Mouse (Mus musculus) erythroblast, embryonic 14.5 days (primary cell): ENCODE measurements around the gene Cep95.

Experiments used
- GATA1 ChIP-seq: IDR thresholded peaks from 2 replicates; pipeline ENCODE4 v1.6.1; 2012; ENCODE audit warnings: low read length, inconsistent platforms, mixed read lengths
- TAL1 ChIP-seq: IDR thresholded peaks from 3 replicates; pipeline ENCODE4 v1.6.1; 2012; ENCODE audit warnings: low read length, inconsistent platforms, mixed read lengths

DNA sequence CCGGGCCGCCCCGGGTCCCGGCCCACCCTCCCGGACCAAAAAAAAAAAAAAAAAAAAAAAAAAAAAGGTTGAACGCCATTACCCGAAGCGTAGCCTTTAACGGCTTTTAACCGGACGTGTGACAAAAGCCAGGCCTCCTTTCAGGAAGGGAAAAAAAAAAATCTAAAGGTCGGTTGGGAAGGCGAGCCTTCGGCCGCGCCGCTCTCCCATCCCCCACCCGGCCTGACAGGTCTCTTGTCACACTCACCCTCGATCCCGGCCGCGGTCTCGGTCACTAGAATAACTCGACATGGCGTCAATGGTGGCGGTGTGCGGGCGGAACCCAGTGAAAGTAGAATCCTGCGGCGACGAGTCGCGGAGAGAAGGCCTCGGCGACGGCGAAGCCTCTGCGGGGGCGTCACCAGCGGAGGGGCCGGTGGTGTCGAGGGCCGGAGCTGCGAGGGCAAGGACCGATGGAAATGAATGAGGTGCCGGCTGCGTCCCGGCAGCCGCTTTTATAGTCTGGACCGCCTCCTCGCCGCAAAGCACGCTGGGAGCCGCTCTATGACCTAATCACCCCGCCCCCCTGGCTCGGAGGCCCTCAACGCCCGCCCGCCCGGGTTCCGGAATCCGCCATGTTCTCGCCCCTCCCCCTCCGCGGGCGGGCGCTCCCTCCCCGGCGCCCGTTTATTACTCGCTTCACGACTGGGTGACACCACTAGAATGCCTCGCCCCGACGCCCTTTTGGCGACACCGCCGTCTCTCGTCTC, 852 bp upstream of the Cep95 start:
- TF ChIP-seq TAL1 (no peak), GATA1 (no peak)
